Mouse (Mus musculus): Measurements from ENCODE around the gene Pdzrn3.

Gene Pdzrn3

DNA sequence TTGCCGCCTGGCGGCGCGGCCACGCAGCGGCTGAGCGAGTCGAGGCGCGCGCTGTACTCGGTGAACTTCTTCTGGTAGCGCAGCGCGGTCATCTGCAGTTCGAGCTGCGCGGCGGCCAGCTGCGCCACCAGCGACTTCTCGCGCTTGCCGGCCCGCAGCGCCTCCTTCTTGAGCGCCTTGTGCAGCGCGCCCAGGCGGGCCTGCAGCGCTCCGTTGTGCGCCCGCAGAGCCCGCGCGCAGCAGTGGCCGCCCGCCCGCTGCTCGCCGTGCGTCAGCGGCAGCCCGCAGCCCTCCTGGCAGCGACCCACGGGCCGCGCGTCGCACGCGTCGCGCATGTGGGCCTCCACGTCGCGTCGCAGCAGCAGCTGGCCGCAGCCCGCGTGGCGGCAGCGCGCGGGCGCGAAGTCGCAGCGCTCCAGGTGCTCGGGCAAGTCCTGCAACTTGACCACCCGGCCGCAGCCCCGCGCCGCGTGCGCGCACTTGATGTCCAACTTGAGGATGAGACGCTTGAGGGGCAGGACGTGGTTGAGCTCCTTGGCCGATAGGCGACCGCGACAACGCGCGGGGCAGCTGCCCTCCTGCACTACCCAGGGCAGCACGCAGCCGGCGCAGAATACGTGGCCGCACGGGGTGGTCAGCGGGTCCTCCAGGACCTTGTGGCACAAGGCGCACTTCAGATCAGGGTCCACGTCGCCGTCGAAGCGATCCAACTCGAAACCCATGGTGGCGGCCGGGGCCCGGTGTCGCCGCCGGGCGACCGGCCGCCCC is at the start of gene Pdzrn3:
Gene Pdzrn3 (minus strand): TSS at position 731 of the 768 bp plus-strand sequence.
- DNase-seq (ENCODE audit: low spot score in 2 of 2): peak in 1 of 2 experiments; percentile 44

DNA sequence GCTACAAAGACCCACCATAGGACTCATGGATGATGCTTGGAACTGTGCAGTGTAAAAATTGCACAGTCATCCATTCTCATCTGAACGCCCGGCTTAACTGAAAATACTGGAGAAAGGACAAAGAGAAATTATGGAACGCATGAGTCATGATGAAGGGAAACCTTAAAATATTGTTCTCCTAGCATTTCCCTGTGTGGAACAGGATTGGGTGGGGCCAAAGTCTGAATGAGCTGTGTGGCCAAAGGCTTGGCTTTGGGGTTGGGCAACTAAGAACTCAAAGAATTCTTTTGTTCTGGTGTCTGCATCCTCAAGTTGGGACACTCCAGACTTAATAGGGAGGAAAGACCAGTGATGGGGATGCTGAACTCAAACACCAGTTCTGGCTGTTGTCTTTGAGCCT is 49.6 kb upstream of the Pdzrn3 start:
- DNase-seq (ENCODE audit: low spot score in 2 of 2): no peak

DNA sequence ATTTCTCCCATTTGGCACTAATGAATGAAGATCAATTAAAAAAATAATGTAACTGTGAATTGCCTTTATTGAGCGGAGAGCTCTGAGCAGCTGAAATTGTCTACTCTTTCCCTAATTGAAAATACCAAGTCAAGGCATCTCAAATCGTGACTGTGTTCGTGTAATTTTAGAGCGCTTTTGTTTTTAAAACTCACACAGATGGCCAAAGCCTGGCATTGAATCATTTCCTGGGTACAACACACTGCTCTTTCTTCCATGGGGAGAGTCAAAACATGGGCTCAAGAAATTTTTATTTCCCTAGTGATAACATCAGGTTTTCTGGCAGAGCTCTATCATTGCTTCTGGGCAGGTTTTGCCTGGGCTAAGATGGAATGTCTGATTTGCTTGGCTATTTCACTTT is 48.6 kb upstream of the Pdzrn3 start:
- no peak for DNase-seq (ENCODE audit: low spot score in 2 of 2)

DNA sequence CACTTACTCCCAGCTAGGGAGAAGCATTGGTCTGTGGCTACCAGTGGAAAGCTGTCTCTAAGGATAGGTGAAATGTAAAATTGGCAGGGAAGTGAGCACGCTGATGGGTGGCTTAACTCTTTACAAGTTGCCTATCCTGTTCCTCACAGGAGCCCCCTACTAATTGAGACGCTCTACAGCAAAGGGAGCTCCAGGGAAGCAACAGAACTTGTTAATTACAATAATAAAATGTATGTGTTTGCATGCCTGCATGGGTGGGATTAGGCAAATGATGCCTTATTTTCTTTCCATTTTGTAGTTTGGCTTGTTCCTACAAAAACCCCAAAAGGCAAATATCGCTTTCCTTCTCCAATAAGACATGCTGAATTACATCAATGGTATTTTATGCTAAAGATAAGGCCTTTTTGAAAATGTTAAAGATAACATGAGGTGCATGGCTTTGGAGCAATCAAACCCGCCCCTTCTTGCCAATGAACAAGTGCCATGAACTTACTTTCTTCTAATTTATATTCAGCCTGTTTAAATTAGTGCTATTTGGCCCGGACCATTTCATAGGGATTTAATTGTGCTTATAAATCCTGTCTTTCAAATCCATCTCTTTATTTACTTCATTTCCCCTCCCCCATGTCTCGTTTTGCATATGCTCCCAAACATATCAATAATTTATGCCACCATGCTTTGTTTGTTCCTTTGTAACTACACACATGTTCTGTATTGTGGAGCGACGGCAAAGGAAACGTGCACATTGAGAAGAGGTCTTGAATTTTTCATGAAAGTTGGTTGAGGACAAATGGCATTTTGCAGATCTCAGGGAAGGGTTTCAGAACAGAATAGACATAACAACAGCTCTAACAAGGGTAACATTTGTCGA is 44.6 kb upstream of the Pdzrn3 start:
- DNase-seq (ENCODE audit: low spot score in 2 of 2): no peak

DNA sequence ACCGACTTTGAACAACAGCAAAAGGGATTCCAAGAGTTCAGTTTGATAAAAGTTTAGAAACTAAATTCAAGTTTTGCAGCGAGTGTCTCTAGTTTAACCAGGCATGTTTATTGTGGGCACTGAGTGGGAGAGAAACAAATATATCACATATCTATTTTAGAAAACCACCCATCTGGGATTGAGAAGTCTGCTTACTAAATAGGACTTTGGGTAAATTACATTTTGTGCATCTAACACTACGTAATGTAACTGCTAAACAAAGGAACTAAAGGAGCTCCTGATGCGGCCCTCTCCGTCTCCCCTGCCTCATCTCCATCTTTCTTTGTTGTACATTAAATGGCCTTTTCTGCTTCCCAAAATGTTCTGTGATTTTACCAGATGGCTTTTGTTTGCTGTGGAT is 40.5 kb upstream of the Pdzrn3 start:
- DNase-seq (ENCODE audit: low spot score in 2 of 2): no peak

DNA sequence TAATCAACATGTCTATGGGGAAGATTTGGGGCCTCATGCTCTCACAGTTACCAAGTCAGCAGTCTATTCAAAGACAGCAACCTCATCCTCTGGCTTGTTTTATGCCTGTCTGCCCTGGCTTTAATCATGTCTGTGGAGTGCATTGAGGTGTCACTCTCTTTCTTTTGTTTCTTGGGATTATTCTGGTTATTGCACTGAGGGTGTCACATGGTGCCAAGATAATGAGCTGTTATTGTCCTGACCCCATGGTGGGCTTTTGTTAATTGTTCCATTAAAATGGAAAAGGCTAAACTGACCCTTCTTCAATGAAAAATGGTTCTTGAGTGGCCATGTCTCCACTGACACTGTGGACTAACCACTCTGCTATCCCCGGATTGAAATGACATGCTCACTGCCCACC is 34.0 kb upstream of the Pdzrn3 start:
- no peak for DNase-seq (ENCODE audit: low spot score in 2 of 2)

DNA sequence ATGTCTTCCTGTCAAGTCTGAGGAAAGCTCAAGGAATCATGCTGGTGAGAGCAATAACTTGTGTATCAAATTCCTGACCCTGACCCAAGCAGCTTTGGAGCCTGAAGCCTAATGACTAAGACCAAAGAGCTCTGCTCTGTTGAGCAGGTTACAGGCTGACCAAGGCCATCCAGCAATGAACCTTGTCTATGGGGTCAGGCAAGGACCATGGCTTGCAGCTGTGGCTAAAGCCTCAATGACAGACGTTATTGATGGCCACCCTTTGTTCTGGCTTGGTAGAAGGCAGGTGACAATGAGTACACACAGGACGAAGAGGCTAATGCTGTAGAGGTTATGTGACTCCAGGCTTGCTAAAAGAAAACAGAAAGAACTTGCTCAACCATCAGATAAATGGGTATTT is 33.4 kb upstream of the Pdzrn3 start:
- no peak for DNase-seq (ENCODE audit: low spot score in 2 of 2)

DNA sequence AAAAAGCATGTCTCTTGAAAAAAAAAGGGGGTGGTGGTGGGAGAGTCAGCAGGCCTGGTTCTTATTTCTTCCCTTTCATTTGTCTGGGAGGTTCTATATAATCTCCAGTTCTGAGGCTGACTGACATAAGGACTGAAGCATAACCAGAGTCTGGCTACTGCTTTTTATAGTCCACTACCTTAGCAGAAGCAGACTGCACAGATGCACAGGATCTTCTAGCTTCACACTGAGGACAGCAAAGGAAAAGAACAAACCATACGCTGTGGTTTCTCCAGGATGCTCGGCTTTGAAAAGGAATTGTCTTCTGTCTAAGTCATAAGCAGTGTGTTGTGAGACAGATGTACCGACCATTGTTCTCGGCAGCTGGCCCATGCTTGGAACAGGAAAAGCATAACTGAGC is 19.0 kb upstream of the Pdzrn3 start:
- DNase-seq (ENCODE audit: low spot score in 2 of 2): peak in 1 of 2 experiments; percentile 15

DNA sequence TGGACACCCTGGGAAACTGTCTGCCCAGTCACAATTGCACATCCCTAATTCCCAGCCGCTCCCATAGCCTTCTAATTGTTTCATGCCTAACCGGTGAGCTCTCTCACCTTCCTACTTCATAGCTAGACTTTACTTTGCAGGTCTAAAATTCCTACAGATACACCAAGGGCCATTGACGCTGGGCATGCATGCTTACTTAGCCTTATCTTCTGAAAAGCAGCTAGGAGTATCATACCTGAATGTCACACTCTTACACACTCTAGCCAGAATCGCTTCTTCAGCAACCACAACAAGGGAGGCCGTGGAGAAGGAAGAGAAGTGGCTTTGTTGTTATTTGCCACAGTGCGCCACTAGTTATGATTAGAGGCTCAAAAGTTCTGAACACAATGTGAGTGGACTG is 18.2 kb upstream of the Pdzrn3 start:
- DNase-seq (ENCODE audit: low spot score in 2 of 2): no peak

DNA sequence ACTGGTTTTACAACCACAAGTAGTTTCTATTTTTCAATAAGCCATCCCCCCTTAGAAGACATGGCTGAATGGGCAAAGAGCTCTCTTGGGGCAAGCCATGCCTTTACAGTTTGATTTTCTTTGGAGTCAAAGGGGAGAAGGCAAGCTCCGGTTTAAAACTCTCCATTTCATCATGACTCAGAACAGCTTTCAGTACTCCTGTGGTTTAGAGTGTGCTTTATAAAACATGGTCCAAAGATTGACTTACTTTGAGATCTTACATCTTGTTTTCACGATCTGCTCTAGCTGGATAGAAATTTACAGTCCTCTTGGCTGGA is 15.1 kb upstream of the Pdzrn3 start:
- no peak for DNase-seq (ENCODE audit: low spot score in 2 of 2)

DNA sequence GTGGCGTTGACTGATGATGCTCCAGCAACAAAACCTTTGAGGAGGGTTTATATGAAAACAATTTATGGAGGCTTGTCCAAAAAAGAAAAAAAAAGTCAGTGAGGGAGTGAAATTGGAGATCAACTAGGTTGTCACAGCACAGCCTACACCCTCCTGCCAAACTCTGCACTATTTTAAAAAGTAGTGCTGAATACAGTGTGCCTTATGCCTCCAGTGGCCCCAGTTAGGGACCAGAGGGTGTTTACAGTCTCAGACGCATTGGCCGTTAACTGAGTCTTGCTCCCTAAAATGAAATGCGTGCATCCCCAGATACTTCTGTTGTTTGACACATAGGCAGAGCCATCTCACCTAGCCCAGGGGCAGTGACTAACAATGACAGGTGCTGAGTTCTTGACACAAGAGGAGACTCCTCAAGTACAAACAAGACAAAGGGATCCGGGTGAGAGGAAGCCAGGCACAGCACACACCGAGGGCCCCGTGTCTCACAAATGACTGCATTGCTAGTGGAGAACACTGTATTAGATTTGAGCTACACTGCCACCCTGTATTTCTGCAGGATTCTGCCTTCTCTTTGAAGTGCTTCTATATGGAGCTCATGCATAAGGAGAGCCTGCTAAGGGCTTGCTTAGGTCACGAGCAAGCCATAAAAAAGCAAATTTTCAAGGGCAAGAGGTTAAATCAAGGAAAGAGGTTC is 14.6 kb upstream of the Pdzrn3 start:
- DNase-seq (ENCODE audit: low spot score in 2 of 2): no peak

DNA sequence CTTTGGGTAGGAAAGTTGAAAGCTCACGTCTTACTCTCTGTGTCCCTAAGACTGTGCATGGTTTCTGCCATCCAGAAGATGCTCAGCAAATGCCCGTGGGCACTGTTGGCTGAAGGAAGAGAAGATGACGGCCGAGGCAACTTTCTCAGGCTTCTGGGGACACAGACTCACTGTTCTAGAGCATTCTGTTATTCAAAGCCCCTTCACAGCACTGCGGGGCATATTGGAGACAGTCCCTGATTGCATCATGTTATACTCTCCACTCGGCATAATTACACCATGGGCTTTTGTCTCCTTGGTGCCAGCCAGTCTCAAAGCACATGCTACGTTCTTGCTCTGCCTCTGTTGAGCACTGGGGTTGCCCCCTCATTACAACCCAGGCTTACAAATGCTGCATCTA is 7.8 kb upstream of the Pdzrn3 start:
- DNase-seq (ENCODE audit: low spot score in 2 of 2): no peak

DNA sequence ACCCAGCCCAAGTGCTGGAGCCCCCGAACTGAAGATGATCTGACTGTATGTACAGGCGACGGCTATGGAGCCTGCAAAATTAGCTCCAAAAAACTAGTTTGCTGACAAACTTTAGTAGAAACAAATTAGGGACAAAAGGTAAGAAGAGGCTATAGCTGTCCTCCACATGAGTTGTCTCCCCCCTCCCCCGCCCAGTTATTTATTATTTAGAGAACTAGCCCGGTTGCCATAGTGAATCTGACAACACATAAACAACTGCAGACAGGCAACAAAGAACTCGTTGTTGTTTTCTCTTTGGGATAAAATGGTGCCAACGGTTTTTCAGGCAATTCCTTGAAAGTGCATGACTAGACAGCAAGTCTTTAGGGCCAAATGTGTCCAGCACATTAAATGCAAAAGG is 7.3 kb upstream of the Pdzrn3 start:
- DNase-seq (ENCODE audit: low spot score in 2 of 2): no peak

DNA sequence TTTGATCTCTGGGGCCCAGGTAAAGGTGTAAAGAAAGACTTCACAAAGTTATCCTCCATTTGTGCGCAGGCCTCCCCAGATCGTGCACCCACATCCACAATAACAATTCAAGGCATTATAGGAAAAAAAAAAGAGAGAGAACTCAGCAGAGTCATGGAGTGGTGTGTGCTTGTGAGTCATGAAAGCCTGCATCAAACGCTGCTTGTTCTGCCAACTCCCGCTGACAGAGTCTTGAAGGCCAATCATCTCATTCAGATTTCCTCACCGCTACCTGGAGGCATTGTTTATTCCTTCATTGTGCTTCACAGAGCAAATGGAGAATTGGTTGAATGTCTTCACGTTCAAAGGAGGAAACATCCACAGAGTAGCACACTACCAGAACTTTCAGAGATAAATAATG is 6.8 kb upstream of the Pdzrn3 start:
- no peak for DNase-seq (ENCODE audit: low spot score in 2 of 2)

DNA sequence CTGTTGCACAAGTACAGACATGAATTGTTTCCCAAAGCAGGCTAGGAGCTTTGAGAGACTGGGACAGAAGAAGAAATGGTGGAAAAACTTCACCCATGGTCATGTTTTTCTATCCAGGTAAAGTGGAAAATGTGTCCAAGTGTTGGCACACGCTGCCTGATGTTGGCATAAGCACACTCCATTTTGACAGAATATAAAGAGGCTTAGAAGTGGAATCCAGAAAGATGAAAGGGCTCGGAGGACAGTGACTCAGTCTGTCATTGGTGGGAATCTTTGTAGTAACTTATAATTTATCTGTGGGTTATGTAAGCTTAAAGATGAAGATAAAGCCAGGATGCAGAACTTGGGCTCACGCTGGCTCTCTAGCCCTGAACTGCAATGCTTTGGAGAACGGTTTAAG is 5.2 kb upstream of the Pdzrn3 start:
- DNase-seq (ENCODE audit: low spot score in 2 of 2): no peak

DNA sequence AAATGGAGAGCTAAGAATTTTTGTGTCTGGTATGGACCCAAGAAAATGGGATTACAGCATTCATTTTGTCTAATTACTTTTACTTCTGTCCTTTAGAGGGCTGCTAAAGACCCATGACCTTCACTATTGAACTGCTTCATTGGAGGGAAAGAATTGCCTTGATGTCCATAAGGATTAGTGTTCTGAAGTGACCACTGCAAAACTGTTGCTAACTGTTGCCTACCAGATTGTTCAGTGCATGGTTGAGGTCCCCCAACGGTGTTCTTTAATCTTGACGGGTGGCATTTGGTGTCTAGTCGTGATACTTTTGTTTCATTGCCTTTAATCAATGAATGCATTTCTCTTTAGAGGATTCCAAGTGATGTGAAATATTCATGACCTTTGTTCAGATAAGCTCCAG is 1.8 kb upstream of the Pdzrn3 start:
- DNase-seq (ENCODE audit: low spot score in 2 of 2): no peak

DNA sequence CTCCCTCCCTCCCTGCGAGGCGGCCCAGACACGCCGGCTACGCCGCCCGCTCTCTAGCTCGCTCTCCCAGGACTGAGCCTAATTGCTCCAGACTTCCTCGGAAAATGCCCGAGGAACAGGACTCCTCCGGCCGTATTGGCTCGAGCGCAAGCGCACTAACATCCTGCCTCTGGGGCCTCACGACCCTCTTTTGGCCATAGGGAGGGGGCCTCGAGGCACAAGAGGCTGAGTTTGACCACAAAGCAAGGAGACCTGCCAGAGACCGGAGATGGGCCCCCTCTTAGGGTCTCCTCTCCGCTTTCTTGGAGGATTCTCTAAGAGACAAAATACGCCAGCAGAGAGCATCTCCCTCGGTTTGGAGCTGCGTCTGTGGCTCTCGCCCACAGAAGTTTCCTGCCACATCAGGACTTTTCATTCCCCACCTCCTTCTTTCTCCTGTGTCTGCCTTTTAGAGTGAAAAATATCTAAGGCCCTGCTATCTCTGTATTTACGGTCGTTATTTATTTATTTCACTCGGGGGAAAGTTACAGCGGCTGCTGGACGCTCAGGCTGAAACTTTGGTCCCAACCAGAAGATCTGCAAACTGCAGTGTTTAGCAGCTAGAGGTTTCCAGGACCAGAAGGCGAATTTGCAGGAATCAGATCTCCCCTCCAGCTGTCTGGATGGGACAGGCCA is 375 bp upstream of the Pdzrn3 start:
- peak; percentile 19 to 47 for DNase-seq (ENCODE audit: low spot score in 2 of 2)

DNA sequence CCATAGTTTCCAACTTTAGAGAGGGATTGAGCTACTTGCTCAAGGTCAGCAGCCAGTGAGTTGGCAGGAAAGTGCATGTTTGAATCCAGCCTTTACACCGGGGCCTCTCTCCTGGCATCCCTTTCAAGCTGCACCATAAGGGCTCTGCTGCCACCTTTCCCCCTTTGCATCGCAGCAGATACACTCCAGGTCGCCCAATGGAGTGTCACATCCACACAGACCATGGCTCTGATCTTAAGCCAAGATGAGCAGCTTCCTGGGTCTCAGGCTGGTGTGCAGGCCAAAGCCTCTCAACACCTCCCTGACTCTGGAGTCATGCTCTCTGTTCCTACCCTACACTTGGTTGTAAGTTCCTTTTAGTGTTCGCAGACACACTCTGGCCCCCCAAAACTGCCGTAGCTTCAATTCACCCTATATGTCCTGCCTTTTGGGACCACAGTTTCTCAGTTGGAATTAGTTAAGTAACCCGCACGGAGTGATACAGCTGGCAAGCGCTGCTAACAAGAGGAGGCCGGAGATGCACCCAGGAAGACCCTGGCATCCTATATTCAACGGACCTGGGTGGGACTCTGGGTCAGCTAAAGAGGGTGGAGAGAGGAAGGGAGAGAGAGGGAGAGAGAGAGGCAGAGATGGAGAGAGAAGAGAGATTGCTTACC is 1.1 kb downstream of the Pdzrn3 start:
- DNase-seq (ENCODE audit: low spot score in 2 of 2): no peak

DNA sequence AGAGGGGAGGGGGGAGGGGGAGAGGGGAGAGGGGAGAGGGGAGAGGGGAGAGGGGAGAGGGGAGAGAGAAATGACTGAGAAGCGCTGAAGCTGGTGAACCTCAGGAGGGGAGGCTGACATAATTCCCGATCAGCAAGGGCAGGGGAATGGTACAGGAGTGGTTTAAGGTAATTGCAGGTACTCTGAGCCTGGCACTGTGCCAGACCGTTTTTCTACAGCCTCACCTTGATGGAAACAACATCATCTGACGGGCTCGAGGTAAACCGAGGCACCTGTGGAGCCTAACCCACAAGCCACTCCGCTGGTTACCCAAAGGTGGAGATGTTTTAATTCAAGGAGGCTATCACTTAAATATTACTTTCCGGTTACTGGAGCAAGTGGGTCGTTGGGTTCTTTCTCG is 1.6 kb downstream of the Pdzrn3 start:
- DNase-seq (ENCODE audit: low spot score in 2 of 2): no peak

DNA sequence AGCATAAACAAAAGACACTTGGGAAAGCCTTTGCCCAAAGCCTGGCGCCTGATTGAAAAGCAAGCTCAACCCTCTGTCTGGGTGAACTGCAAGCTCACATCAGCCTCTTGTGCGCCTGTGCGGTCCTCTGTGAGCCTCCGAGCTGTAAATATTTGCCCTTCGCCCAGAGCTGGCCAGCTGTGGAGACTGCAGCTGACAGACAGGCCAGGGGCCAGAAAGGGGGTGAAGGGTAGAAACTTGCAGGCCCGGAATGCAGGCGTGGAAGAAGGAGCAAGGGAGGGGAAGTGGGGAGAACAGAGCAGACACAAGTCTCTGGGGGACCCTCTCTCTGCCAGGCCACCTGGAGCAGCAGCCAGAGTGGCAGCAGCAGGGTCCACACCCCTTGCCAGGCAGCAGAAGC is 3.0 kb downstream of the Pdzrn3 start:
- no peak for DNase-seq (ENCODE audit: low spot score in 2 of 2)

DNA sequence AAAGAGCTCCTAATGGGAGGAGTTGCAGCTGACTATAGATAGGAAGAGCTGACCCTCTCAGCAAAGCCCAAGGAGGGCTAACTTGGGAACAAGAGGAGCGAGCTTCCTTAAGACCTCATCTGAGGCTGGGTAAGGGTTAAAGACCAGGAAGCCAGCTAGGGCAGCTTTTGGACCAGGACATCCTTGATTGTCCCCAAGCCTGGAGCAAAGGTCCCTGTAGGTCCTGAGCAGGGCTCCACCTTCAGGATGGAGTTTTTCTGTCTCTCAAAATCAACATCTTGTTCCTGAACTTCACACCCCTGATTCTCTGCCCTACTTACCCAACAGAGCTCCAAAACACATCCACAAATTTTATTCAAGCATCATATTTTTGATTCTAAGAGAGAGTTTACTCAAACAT is 3.5 kb downstream of the Pdzrn3 start:
- no peak for DNase-seq (ENCODE audit: low spot score in 2 of 2)

DNA sequence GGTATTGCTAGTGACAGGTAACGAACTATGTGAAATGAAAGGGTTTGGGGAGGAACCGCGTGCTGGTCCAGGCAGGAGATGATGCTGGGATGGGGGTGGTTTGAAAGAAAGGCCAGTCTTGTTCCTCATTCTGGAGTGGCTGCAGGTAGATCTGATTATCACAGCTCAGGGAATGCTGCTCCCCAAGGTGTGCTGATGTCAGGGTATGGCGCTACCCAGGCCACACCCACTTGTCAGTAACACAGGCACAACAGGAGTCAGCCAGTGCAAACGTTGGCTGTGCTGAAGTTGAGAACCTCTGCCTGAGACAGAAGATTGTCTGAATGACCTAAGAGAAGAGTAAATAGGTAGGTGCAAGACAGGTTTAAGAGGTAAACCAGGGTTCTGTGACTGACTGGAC is 4.7 kb downstream of the Pdzrn3 start:
- DNase-seq (ENCODE audit: low spot score in 2 of 2): no peak

All from frontal cortex, postnatal 14 days (tissue).